Mouse (Mus musculus) layer of hippocampus, adult 18-20 months (tissue): ENCODE data around the gene Gnat2. TPM values are rescaled to one million over a fixed set of nuclear protein-coding genes. Genes with fewer than 3 reads are reported as not detected.
A peak's percentile ranks its signal among the peaks of the same experiment; 100 is the strongest.

Experiments used
- DNase-seq, 2 experiments: peaks; one replicate each; pipeline ENCODE4 v3.0.0; 2022; ENCODE audit warnings: low spot score in 2 of 2
- total RNA-seq, 2 experiments: library from RNA; stranded (reverse); gene quantifications; 2 replicates each; pipeline ENCODE4 v1.2.3; 2021

The Gnat2 gene
- total RNA-seq, 2 experiments from 2014 or later: not detected

GRCm38 (mm10) chr3:108113591-108114289 lies 21.2 kb downstream of the Gnat2 start:
- DNase-seq: no peak

- DNase-seq: no peak
These were observed 24.9 kb downstream of the Gnat2 start for GRCm38 (mm10) chr3:108117465-108117864.

DNA sequence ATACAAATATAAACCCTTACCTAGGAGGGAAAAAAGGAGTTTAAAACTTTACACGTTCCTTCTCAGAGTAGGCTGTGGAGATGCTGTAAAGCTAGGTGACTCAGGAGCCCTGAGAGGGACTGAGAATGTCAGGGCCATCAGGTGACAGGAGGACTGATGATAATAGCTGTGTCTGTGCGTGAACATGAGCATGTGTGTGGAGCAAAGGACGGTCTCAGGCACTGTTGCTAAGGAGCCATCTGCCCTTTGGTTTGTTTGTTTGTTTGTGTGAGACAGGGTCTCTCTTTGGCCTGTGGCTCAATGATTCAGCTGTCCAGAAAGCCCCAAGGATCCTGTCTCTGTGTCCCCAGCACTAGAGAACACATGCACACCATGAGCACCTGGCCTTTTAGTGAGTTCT lies 28.5 kb downstream of the Gnat2 start:
- DNase-seq: no peak

DNA sequence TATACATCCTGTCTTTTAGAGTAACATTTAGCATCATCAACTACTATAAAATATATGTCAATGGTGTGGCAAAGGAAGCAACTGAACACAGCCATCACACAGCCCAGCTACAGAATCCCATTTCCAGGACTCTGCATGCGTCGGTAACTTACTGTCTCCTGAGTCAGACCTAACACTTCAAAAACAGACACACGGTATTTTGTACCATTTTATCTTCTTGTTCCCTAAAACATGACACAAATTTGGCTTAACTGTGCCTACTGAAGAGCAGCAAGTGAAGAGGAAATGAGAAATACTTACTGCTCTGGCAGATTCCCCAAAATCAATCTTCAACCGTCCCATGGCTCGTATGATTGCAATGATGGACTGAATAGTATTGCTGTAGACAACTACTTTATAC lies 30.7 kb downstream of the Gnat2 start:
- no peak for DNase-seq

GRCm38 (mm10) chr3:108124131-108124530 lies 31.5 kb downstream of the Gnat2 start:
- no peak for DNase-seq

DNA sequence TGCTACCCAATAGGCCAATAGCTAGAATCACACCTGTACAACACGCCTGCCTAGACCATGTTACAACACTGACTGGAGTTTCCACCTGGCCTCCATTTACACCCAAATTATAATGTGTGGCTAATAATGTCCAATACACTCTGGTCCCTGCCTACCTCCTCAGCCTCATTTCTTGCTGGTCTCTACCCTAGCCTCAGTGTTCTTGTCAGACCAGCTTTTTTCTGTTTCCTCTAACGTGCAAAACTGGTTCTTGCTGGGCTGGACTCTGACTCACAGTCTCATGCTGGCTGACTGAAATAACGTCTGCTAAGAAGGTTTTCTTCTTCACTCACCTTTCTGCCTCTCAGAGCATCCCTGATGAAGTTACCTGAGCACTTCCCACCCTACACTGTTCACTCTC lies 33.7 kb downstream of the Gnat2 start:
- DNase-seq: no peak

DNA sequence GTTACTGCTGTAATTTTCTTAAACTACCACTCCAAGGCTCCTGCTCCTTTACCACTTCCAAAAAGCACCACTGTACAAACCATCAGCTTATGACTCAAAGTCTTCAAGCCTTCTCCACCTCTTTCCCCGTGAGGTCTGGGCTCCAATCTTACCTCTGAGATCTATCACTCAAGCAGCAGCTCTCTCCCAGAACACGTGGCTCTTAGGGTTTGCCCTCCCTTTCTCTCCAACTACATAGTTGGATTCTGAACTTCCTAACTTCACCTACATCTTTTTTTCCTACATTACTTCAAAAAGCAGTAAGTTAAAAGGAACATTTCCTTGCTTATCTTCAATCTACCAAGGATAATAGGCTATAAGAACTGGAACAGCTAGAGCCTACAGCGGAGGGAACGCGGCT lies 35.9 kb downstream of the Gnat2 start:
- DNase-seq: no peak

DNA sequence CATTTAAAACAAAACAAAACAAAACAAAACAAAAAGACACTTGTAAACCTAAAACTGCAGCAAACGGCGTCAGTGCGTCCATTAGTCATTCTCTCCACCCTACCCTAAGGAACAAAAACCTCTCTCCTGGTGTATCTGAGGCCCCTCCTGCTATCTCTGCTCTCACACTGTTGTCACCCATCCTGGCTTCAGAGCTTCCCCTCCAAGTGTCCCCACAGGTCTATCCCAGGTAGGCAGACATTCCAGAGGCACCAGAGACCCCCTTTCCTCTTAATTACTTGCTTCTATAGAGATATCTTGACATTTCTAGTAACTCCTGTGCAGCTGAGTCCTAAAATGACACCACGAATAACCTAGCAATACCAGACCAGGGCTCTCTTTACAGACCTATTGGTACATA lies 36.8 kb downstream of the Gnat2 start:
- DNase-seq: no peak

- no peak for DNase-seq
These were observed 37.2 kb downstream of the Gnat2 start for GRCm38 (mm10) chr3:108129804-108130203.

DNA sequence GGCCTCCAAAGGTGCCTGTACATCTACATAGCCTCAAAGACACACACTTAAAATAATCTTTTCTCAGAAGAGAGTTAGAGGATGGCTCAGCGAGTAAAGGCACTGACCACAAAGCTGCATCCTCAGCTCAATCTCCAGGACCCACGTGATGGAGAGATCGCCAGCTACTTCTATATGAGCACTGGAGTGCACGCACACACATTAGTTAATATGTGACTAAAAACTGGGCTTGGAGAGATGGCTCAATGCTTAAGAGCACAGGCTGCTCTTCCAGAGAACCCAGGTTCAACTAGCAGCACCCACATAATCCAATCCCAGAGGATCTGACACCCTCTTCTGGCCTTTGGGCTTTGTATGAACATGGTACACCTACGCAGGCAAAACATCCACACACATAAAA lies 38.6 kb downstream of the Gnat2 start:
- no peak for DNase-seq

GRCm38 (mm10) chr3:108131821-108132220 lies 39.2 kb downstream of the Gnat2 start:
- no peak for DNase-seq

DNA sequence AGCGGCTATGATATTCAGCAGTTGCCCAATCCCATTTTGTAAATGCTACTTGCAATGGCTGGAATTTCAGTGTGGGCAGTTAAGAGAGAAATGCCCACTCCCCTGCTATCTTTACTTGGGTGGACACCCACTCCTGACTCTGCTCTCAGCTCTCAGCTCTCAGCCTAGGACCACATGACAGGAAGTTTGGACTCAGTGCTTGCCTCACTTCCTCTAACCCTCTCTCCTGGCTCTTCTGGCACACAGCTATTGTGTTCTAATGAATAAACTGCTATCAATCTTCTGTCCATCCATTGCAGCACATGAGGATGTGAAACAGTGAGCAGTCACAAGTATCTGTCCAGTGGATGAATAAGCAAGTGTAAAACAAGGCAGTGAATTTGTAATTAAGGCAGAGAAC lies 39.9 kb downstream of the Gnat2 start:
- DNase-seq: no peak

- peak; percentile 43 to 77 for DNase-seq
These were observed 42.1 kb downstream of the Gnat2 start for GRCm38 (mm10) chr3:108134701-108135100.

- DNase-seq: no peak
These were observed 46.5 kb downstream of the Gnat2 start for GRCm38 (mm10) chr3:108139113-108139512.

DNA sequence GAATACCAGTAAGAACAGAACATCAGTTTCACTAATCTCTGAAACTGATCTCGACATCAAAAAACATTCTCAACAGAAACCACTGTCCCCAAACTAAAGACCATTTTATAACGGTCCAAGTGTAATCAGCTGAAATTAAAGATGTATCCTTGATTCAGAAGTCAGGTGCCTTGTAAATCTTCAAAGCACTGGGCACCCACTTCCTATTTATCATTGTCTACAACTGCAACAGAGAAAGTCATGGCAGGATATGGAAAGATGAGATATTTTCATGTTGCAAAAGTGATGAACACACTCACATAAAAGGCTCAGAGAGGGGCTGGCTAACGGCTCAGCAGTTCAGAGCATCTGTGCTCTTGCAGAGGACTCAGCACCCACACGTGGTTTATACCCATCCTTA lies 48.2 kb downstream of the Gnat2 start:
- DNase-seq: no peak

DNA sequence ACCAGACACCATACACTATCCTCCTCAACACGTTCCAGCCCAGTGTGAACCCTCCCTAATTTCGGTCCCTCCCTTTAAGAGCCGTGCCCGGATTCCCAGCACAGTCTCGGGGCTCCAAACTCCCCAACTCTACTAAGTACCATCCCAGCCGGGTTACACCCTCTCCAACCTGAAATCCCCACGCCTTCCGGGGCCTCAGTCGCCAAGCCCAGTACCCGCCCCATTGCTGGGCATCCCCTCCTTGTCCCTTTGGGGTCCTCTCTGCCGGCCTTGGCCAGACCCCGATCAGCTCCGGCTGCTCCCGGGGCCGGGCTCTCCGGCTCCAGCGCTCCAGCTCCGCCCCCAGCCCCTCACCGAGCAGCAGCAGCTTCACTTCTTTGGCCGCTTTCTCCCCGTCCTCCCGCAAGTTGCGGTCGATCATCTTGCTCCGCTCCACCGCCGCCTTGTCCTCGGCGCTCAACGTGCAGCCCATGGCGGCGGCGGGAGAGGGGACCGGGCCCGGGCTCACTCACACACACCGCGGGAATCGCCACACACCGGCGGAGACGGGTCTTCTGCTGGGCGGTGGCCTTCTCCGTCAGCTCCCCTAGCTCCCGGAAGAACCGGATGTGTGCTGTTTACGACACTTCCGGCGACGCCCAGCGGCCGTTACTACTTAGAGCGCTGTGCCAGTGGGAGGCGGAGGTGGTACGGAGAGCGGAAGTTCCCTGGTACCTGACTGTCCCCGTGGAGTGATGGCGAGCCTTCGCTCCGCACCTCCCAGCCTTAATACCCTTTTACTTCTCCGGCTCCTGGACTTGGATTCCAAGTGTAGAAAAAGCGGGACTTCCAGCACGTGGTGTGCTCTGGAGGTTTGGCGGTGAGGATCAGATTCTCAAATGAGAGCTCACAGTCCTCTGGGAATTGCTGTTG lies 53.2 kb downstream of the Gnat2 start, which contains the start of gene Gnai3:
Gene Gnai3 (minus strand): TSS at position 613 of the 912 bp plus-strand sequence.
- peak; percentile 88 to 93 for DNase-seq

GRCm38 (mm10) chr3:108146671-108147070 lies 54.1 kb downstream of the Gnat2 start:
- no peak for DNase-seq

GRCm38 (mm10) chr3:108147386-108148235 lies 55.0 kb downstream of the Gnat2 start:
- DNase-seq: peak; percentile 75 to 95
